Mouse (Mus musculus) ES-E14 (cell line): ENCODE measurements around the gene 1700020D05Rik.

Experiments
- CHD2 ChIP-seq: IDR thresholded peaks from 2 replicates; pipeline ENCODE4 v1.6.1; 2014; ENCODE audit warnings: mild to moderate bottlenecking, low read depth, low read length, inconsistent platforms
- HCFC1 ChIP-seq: IDR thresholded peaks from 2 replicates; pipeline ENCODE4 v1.6.1; 2012; ENCODE audit warnings: low read length, inconsistent platforms, borderline replicate concordance; ENCODE audit not compliant: insufficient read depth
- MAFK ChIP-seq: IDR thresholded peaks from 2 replicates; pipeline ENCODE4 v1.6.1; 2014; ENCODE audit warnings: mild to moderate bottlenecking, low read depth, low read length, inconsistent platforms; ENCODE audit not compliant: insufficient read depth

GRCm38 (mm10) chr19:5500330-5500875, 3.2 kb downstream of the 1700020D05Rik start:
- no peak for TF ChIP-seq CHD2
- no peak for TF ChIP-seq HCFC1
- no peak for TF ChIP-seq MAFK
